Mouse (Mus musculus) erythroblast, embryonic 14.5 days (primary cell): ENCODE measurements at regions not wholly inside any gene's neighbourhood (a gene's known extent, or its start where the extent isn't known, plus 50 kb on each side); places are given as distances from the start of the nearest gene placed in this dataset.
"Not testable (repeated sequence)": the region's sequence is repeated elsewhere in the genome, so short reads cannot be mapped to it uniquely, and the experiment has no call there.

Experiments used
- GATA1 ChIP-seq: IDR thresholded peaks from 2 replicates; pipeline ENCODE4 v1.6.1; 2012; ENCODE audit warnings: low read length, inconsistent platforms, mixed read lengths
- TAL1 ChIP-seq: IDR thresholded peaks from 3 replicates; pipeline ENCODE4 v1.6.1; 2012; ENCODE audit warnings: low read length, inconsistent platforms, mixed read lengths

DNA sequence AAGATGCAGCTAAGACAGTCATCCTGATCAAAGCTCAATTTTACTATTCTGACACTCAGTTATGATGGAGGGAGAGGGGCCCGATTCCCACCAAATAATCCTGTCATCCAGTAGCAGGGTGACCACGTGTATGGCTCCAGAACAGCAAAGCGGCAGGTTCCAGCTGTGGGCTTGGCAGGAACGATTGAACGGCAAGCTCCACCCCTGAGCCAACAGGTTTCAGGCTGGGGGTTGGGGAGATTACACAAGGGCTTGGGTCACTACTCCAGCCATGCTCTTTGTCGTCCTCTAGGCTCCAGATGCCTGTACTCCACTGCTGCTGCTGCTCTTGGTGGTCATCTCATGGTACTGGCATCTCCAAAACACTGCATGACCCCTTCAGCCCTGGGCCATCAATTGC, 119.3 kb upstream of the Tbl1xr1 start:
- not testable (repeated sequence) for TF ChIP-seq GATA1, TAL1
